Mouse (Mus musculus) stomach, postnatal 0 days (tissue): ENCODE results near the gene Kcne1. TPM values are rescaled to one million over a fixed set of nuclear protein-coding genes. Genes with fewer than 3 reads are reported as not detected.

Experiments used
- ATAC-seq: fragments of 200-750 bp; cut with Nextera tagmentation; 2 replicates; pipeline ENCODE4 v1.8.0; 2017; ENCODE audit not compliant: low FRiP score, low TSS enrichment
- DNase-seq: peaks from one replicate; pipeline ENCODE4 v3.0.0-alpha.2; 2016; ENCODE audit warnings: low spot score
- H3K27ac ChIP-seq: fragments of 300-500 bp; sonication (generic); replicated peaks from 2 replicates; pipeline ENCODE4 v1.5.1; 2014; ENCODE audit warnings: mild to moderate bottlenecking, control low read depth
- H3K27me3 ChIP-seq: fragments of 300-500 bp; sonication (generic); 2 replicates; pipeline ENCODE4 v1.6.1; 2014; ENCODE audit warnings: low read length; ENCODE audit not compliant: control insufficient read depth, insufficient read depth
- H3K36me3 ChIP-seq: fragments of 300-500 bp; sonication (generic); 2 replicates; pipeline ENCODE4 v1.6.1; 2014; ENCODE audit warnings: low read length, mixed read lengths; ENCODE audit not compliant: control insufficient read depth, insufficient read depth
- H3K4me1 ChIP-seq: fragments of 300-500 bp; sonication (generic); replicated peaks from 2 replicates; pipeline ENCODE4 v1.6.1; 2014; ENCODE audit warnings: antibody characterized with exemption; ENCODE audit not compliant: control insufficient read depth, insufficient read depth
- H3K4me2 ChIP-seq: fragments of 300-500 bp; sonication (generic); replicated peaks from 2 replicates; pipeline ENCODE4 v1.6.1; 2014; ENCODE audit warnings: low read depth, mild to moderate bottlenecking, control low read depth, moderate library complexity
- H3K4me3 ChIP-seq: fragments of 300-500 bp; sonication (generic); 2 replicates; pipeline ENCODE4 v1.5.1; 2014; ENCODE audit warnings: low read depth, low read length, control low read depth
- H3K9ac ChIP-seq: fragments of 300-500 bp; sonication (generic); 2 replicates; pipeline ENCODE4 v1.6.1; 2014; ENCODE audit warnings: mild to moderate bottlenecking, low read length, control low read depth, mixed read lengths
- H3K9me3 ChIP-seq: fragments of 300-500 bp; sonication (generic); 2 replicates; pipeline ENCODE4 v1.6.1; 2016; ENCODE audit warnings: low read length; ENCODE audit not compliant: control insufficient read depth
- CTCF ChIP-seq: IDR thresholded peaks from 2 replicates; pipeline ENCODE4 v1.5.1; 2016; ENCODE audit warnings: antibody characterized with exemption, low read depth, mild to moderate bottlenecking, moderate library complexity
- EP300 ChIP-seq: optimal IDR thresholded peaks from 2 replicates; pipeline ENCODE3; 2016; ENCODE audit warnings: antibody characterized with exemption
- WGBS: fragments of 180-500 bp; shearing (Covaris S2); extraction: QIAGEN DNeasy Blood & Tissue Kit; methylation state at CpG from one replicate; pipeline ENCODE4 v1.1.7; 2014; 5-methylcytosine and 5-hydroxymethylcytosine counted together
- polyA plus RNA-seq: library from polyadenylated mRNA; unstranded; fragments of >200 nt; fragmentation: Nextera tagmentation; extraction: Ambion mirVana; gene quantifications from 2 replicates; pipeline ENCODE4 v1.2.1, GENCODE M21; 2015

Gene Kcne1
- polyA plus RNA-seq, 1 experiment from 2014 or later, result 20.3 TPM

- WGBS, result 54% methylated on average over 5 of the region's 5 CpGs
- Histone ChIP-seq H3K4me2 (peak overlapping the region; percentile 83), H3K27ac (peak overlapping the region; percentile 45; the same call in 1 of the 2 replicates), H3K9me3 (no peaks in the 10 kb centered on the region), H3K4me1 (peaks cover 2% of the 10 kb centered on the region; the same call in 1 of the 2 replicates), H3K9ac (no peak overlapping the region), H3K27me3 (no peaks in the 10 kb centered on the region), H3K4me3 (no peak overlapping the region), H3K36me3 (peaks cover 9% of the 10 kb centered on the region; the same call in 1 of the 2 replicates)
- no peak for DNase-seq
- 0 out of 2 replicates have a peak, but pooled peaks have one; percentile 16 for ATAC-seq
- TF ChIP-seq EP300 (no peak), CTCF (no peak)
Measured at GRCm38 (mm10) chr16:92302506-92302905, 56.8 kb downstream of the Kcne1 start.

GRCm38 (mm10) chr16:92301989-92302388, 57.3 kb downstream of the Kcne1 start:
- H3K9ac ChIP-seq, result peak overlapping the region; percentile 70
- H3K27me3 ChIP-seq, result no peaks in the 10 kb centered on the region
- no peaks in the 10 kb centered on the region for H3K9me3 ChIP-seq
- H3K4me1 ChIP-seq, result peaks cover 2% of the 10 kb centered on the region; the same call in 1 of the 2 replicates
- H3K27ac ChIP-seq, result peak overlapping the region; percentile 71; the same call in 1 of the 2 replicates
- H3K36me3 ChIP-seq, result peaks cover 6% of the 10 kb centered on the region; the same call in 1 of the 2 replicates
- TF ChIP-seq CTCF, result no peak
- TF ChIP-seq EP300, result no peak
- DNase-seq (no peak), ATAC-seq (no peak)
- 25% methylated on average over 5 of the region's 5 CpGs for WGBS
- peak overlapping the region; percentile 63 for H3K4me3 ChIP-seq
- H3K4me2 ChIP-seq, result peak overlapping the region; percentile 83

- Histone ChIP-seq H3K27me3 (no peaks in the 10 kb centered on the region), H3K4me2 (peak overlapping the region; percentile 83), H3K9ac (peak overlapping the region; percentile 70), H3K27ac (peak overlapping the region; percentile 71), H3K36me3 (0 out of 2 replicates have a peak, but pooled peaks cover 5% of the 10 kb centered on the region), H3K9me3 (no peaks in the 10 kb centered on the region), H3K4me3 (peak overlapping the region; percentile 63), H3K4me1 (peaks cover 2% of the 10 kb centered on the region; the same call in 1 of the 2 replicates)
- 1% methylated on average over 12 of the region's 12 CpGs for WGBS
- no peak for DNase-seq
- peak; percentile 34 for ATAC-seq
- TF ChIP-seq EP300, result no peak
- no peak for TF ChIP-seq CTCF
Measured at GRCm38 (mm10) chr16:92301412-92301806, 57.9 kb downstream of the Kcne1 start.

GRCm38 (mm10) chr16:92300649-92301411, 58.4 kb downstream of the Kcne1 start, which contains the start of gene Smim11:
TSS of gene Smim11 (plus strand) at chr16:92301286.
- Histone ChIP-seq H3K27ac (peak within 1 kb of the TSS; percentile 71), H3K36me3 (no peaks in the 10 kb centered on the region), H3K9ac (peak within 1 kb of the TSS; percentile 70), H3K4me1 (peaks cover 2% of the 10 kb centered on the region; the same call in 1 of the 2 replicates), H3K4me3 (peak within 1 kb of the TSS; percentile 63), H3K27me3 (no peaks in the 10 kb centered on the region), H3K9me3 (no peaks in the 10 kb centered on the region), H3K4me2 (peak within 1 kb of the TSS; percentile 83)
- peak; percentile 93 for ATAC-seq
- 10% methylated on average over 32 of the region's 32 CpGs for whole genome bisulfite sequencing
- DNase-seq, result peak; percentile 96
- TF ChIP-seq EP300, result no peak
- no peak for TF ChIP-seq CTCF

Other genes starting within 250 kb of the Kcne1 start
- 29.8 and 37.9 TPM in 2 replicates for gene Kcne2, start 67.1 kb downstream of the Kcne1 start, polyA plus RNA-seq
- 119 and 122 TPM in 2 replicates for gene Smim11, start 58.2 kb downstream of the Kcne1 start, polyA plus RNA-seq
- gene Fam243, start 38.0 kb downstream of the Kcne1 start, polyA plus RNA-seq, result not detected in 2 replicates
- 24.8 and 28.6 TPM in 2 replicates for gene Rcan1, start 111.4 kb upstream of the Kcne1 start, polyA plus RNA-seq
- gene Clic6, start 126.3 kb upstream of the Kcne1 start, polyA plus RNA-seq, result 38.5 and 48.4 TPM in 2 replicates